Mouse (Mus musculus) cerebellum, adult 18-20 months (tissue): ENCODE measurements around the gene Glyat.

Experiments
- DNase-seq, 2 experiments: peaks; one replicate each; pipeline ENCODE4 v3.0.0; 2021

Glyat gene

GRCm38 (mm10) chr19:12685231-12685630, 52.1 kb downstream of the Glyat start:
- DNase-seq: no peak

GRCm38 (mm10) chr19:12695590-12695989, 62.5 kb downstream of the Glyat start, which contains the start of gene Keg1:
TSS of gene Keg1 (plus strand) at chr19:12695786.
- DNase-seq: no peak

GRCm38 (mm10) chr19:12696221-12696620, 63.1 kb downstream of the Glyat start:
- no peak for DNase-seq
